Mouse (Mus musculus): ENCODE measurements around the gene Tekt3. TPM values are rescaled to one million over a fixed set of nuclear protein-coding genes. Genes with fewer than 3 reads are reported as not detected.

The Tekt3 gene
- total RNA-seq, 2 experiments from 2014 or later = not detected

Other genes starting within 250 kb of the Tekt3 start
- 10 to 100 TPM; 24.1 to 28.3 TPM for gene Trim16, start 241.4 kb upstream of the Tekt3 start, total RNA-seq (2021)
- gene Fbxw10, start 214.6 kb upstream of the Tekt3 start, total RNA-seq (2021) = 1 to 10 TPM in 1 of 2 experiments, under 1 TPM in 1; 0.96 to 1.1 TPM
- 10 to 100 TPM; 18.9 to 20.4 TPM for gene Tvp23b, start 182.2 kb upstream of the Tekt3 start, total RNA-seq (2021)
- gene Cdrt4, start 110.5 kb upstream of the Tekt3 start, total RNA-seq (2021) = under 1 TPM in 1 of 2 experiments, not detected in 1; 0.66 TPM
- gene Pmp22, start 67.3 kb downstream of the Tekt3 start, total RNA-seq (2021) = 100 to 1,000 TPM; 370 to 372 TPM

Measured in gastrocnemius, postnatal 4 days (tissue).